Comparison of ENCODE assay signal across 30 mouse cellular contexts in genomic region chr8:8517599-8517998, GRCm38 (mm10).
"Had no signal": no experiment of that assay in that cellular context is flagged by ENCODE, and none has a peak within 500 bp of the region (broad histone marks: within the 10 kb centered on the region; RNA-seq: fewer than 3 reads in every experiment).

No protein-coding gene starts in this region.

- H3K4me1 ChIP-seq: intestine, embryonic 15.5 days; liver, embryonic 13.5 days; liver, embryonic 15.5 days had no signal

- DNase-seq: gastrocnemius, adult 2 months; gastrocnemius, postnatal 10 days; gastrocnemius, postnatal 25 days; heart, adult 2 months; heart, postnatal 14 days; heart, postnatal 4 days; kidney, adult 18-20 months; kidney, adult 8-10 months; kidney, postnatal 10 days; kidney, postnatal 25 days; kidney, postnatal 4 days; liver; liver, embryonic 13.5 days; liver, postnatal 0 days had no signal

- H3K4me2 ChIP-seq: heart, embryonic 11.5 days; heart, embryonic 13.5 days; heart, embryonic 15.5 days; hindbrain, embryonic 12.5 days; hindbrain, embryonic 14.5 days; intestine, embryonic 15.5 days; limb, embryonic 12.5 days; liver, embryonic 11.5 days; liver, embryonic 13.5 days; liver, embryonic 15.5 days had no signal

- H3K4me3 ChIP-seq: gastrocnemius, adult 2 months; heart, adult 2 months; heart, embryonic 13.5 days; heart, embryonic 15.5 days; hindbrain, embryonic 10.5 days; hindbrain, embryonic 12.5 days; intestine, embryonic 15.5 days; layer of hippocampus, adult 2 months; left cerebral cortex, adult 2 months; limb, embryonic 10.5 days; limb, embryonic 12.5 days; liver, embryonic 13.5 days; liver, embryonic 15.5 days had no signal

- H3K36me3 ChIP-seq: heart, embryonic 13.5 days; heart, embryonic 15.5 days; hindbrain, embryonic 10.5 days; hindbrain, embryonic 12.5 days; intestine, embryonic 15.5 days; limb, embryonic 10.5 days; limb, embryonic 12.5 days; liver, embryonic 13.5 days; liver, embryonic 15.5 days had no signal

- H3K27ac ChIP-seq: gastrocnemius, adult 2 months; heart, adult 2 months; heart, embryonic 13.5 days; heart, embryonic 15.5 days; hindbrain, embryonic 10.5 days; hindbrain, embryonic 12.5 days; hindbrain, embryonic 14.5 days; intestine, embryonic 15.5 days; layer of hippocampus, adult 2 months; left cerebral cortex, adult 2 months; limb, embryonic 10.5 days; limb, embryonic 12.5 days; liver, embryonic 13.5 days; liver, embryonic 15.5 days had no signal

- H3K9ac ChIP-seq: heart, embryonic 13.5 days; heart, embryonic 15.5 days; hindbrain, embryonic 12.5 days; hindbrain, embryonic 14.5 days; intestine, embryonic 15.5 days; limb, embryonic 12.5 days; liver, embryonic 13.5 days; liver, embryonic 15.5 days; liver, postnatal 0 days had no signal

- H3K9me3 ChIP-seq: heart, embryonic 13.5 days; heart, embryonic 15.5 days; hindbrain, embryonic 12.5 days; intestine, embryonic 15.5 days; limb, embryonic 10.5 days; limb, embryonic 12.5 days; liver, embryonic 13.5 days; liver, embryonic 15.5 days had no signal

- H3K27me3 ChIP-seq: heart, embryonic 13.5 days; heart, embryonic 15.5 days; hindbrain, embryonic 12.5 days; intestine, embryonic 15.5 days; limb, embryonic 12.5 days; liver, embryonic 13.5 days; liver, embryonic 15.5 days had no signal

- ATAC-seq: hindbrain, embryonic 16.5 days; inflammation-experienced regulatory T-cells, adult 6 months; intestine, embryonic 15.5 days; intestine, postnatal 0 days; liver, postnatal 0 days had no signal
